Mouse (Mus musculus) lung, embryonic 16.5 days (tissue): ENCODE measurements around the gene Tmem37. TPM values are rescaled to one million over a fixed set of nuclear protein-coding genes. Genes with fewer than 3 reads are reported as not detected.

ENCODE experiments used
- ATAC-seq: fragments of 200-750 bp; cut with Nextera tagmentation; 2 replicates; pipeline ENCODE4 v1.8.0; 2017; ENCODE audit warnings: low read depth, mild to moderate bottlenecking, moderate library complexity
- H3K27ac ChIP-seq: fragments of 300-500 bp; sonication (generic); 2 replicates; pipeline ENCODE4 v1.5.1; 2014; ENCODE audit warnings: mild to moderate bottlenecking, control low read depth, low read length
- H3K27me3 ChIP-seq: fragments of 300-500 bp; sonication (generic); 2 replicates; pipeline ENCODE4 v1.6.1; 2014; ENCODE audit warnings: low read depth, low read length, mixed read lengths; ENCODE audit not compliant: control insufficient read depth, insufficient read depth
- H3K36me3 ChIP-seq: fragments of 300-500 bp; sonication (generic); 2 replicates; pipeline ENCODE4 v1.6.1; 2014; ENCODE audit warnings: low read length; ENCODE audit not compliant: control insufficient read depth, insufficient read depth
- H3K4me1 ChIP-seq: fragments of 300-500 bp; sonication (generic); replicated peaks from 2 replicates; pipeline ENCODE4 v1.6.1; 2014; ENCODE audit warnings: low read length, mixed read lengths; ENCODE audit not compliant: control insufficient read depth, insufficient read depth
- H3K4me2 ChIP-seq: fragments of 300-500 bp; sonication (generic); 2 replicates; pipeline ENCODE4 v1.6.1; 2014; ENCODE audit warnings: low read depth, low read length, control low read depth
- H3K4me3 ChIP-seq: fragments of 300-500 bp; sonication (generic); 2 replicates; pipeline ENCODE4 v1.5.1; 2014; ENCODE audit warnings: mild to moderate bottlenecking, low read length, control low read depth
- H3K9ac ChIP-seq: fragments of 300-500 bp; sonication (generic); 2 replicates; pipeline ENCODE4 v1.6.1; 2014; ENCODE audit warnings: low read length, control low read depth
- H3K9me3 ChIP-seq: fragments of 300-500 bp; sonication (generic); 2 replicates; pipeline ENCODE4 v1.6.1; 2016; ENCODE audit warnings: low read length; ENCODE audit not compliant: control insufficient read depth
- WGBS: fragments of 180-500 bp; shearing (Covaris S2); extraction: QIAGEN DNeasy Blood & Tissue Kit; methylation state at CpG from one replicate; pipeline ENCODE4 v1.1.7; 2014; 5-methylcytosine and 5-hydroxymethylcytosine counted together
- polyA plus RNA-seq: library from polyadenylated mRNA; unstranded; fragments of >200 nt; fragmentation: Nextera tagmentation; extraction: Ambion mirVana; gene quantifications from 2 replicates; pipeline ENCODE4 v1.2.1, GENCODE M21; 2015

Gene Tmem37
- polyA plus RNA-seq, 1 experiment from 2014 or later = 11.4 TPM

- 96% methylated on average over 1 of the region's 1 CpGs for WGBS
- Histone ChIP-seq H3K9me3 (no peaks in the 10 kb centered on the region), H3K4me1 (peaks cover 15% of the 10 kb centered on the region), H3K36me3 (no peaks in the 10 kb centered on the region), H3K9ac (no peak overlapping the region), H3K4me2 (no peak overlapping the region), H3K27me3 (no peaks in the 10 kb centered on the region), H3K27ac (no peak overlapping the region), H3K4me3 (no peak overlapping the region)
- no peak for ATAC-seq
Measured at GRCm38 (mm10) chr1:120080632-120081031, 6.8 kb upstream of the Tmem37 start.

- no peak for ATAC-seq
- H3K4me1 ChIP-seq = peaks cover 16% of the 10 kb centered on the region
- H3K4me2 ChIP-seq = no peak overlapping the region
- H3K36me3 ChIP-seq = no peaks in the 10 kb centered on the region
- no peak overlapping the region for H3K27ac ChIP-seq
- no peak overlapping the region for H3K4me3 ChIP-seq
- no peak overlapping the region for H3K9ac ChIP-seq
- no peaks in the 10 kb centered on the region for H3K27me3 ChIP-seq
- H3K9me3 ChIP-seq = no peaks in the 10 kb centered on the region
- 34% methylated on average over 9 of the region's 9 CpGs for WGBS
Measured at GRCm38 (mm10) chr1:120077746-120078410, 4.0 kb upstream of the Tmem37 start.

GRCm38 (mm10) chr1:120075507-120075906 lies 1.6 kb upstream of the Tmem37 start:
- WGBS = 52% methylated on average over 5 of the region's 5 CpGs
- Histone ChIP-seq H3K4me3 (no peak overlapping the region), H3K36me3 (no peaks in the 10 kb centered on the region), H3K4me1 (peaks cover 16% of the 10 kb centered on the region), H3K27ac (no peak overlapping the region), H3K9ac (no peak overlapping the region), H3K4me2 (no peak overlapping the region), H3K27me3 (no peaks in the 10 kb centered on the region), H3K9me3 (no peaks in the 10 kb centered on the region)
- ATAC-seq = no peak

- ATAC-seq = no peak
- no peaks in the 10 kb centered on the region for H3K27me3 ChIP-seq
- 68% methylated on average over 4 of the region's 4 CpGs for WGBS
- no peak overlapping the region for H3K9ac ChIP-seq
- H3K36me3 ChIP-seq = no peaks in the 10 kb centered on the region
- H3K4me3 ChIP-seq = no peak overlapping the region
- peaks cover 16% of the 10 kb centered on the region for H3K4me1 ChIP-seq
- H3K27ac ChIP-seq = no peak overlapping the region
- no peak overlapping the region for H3K4me2 ChIP-seq
- H3K9me3 ChIP-seq = no peaks in the 10 kb centered on the region
Measured at GRCm38 (mm10) chr1:120074931-120075330, 1.1 kb upstream of the Tmem37 start.

GRCm38 (mm10) chr1:120074307-120074702 lies 431 bp upstream of the Tmem37 start:
- ATAC-seq = peak; percentile 13; the same call in 1 of the 2 replicates
- Histone ChIP-seq H3K27me3 (no peaks in the 10 kb centered on the region), H3K9ac (no peak overlapping the region), H3K36me3 (no peaks in the 10 kb centered on the region), H3K27ac (no peak overlapping the region), H3K4me1 (peaks cover 16% of the 10 kb centered on the region), H3K9me3 (no peaks in the 10 kb centered on the region), H3K4me3 (no peak overlapping the region), H3K4me2 (peak overlapping the region; percentile 81; the same call in 1 of the 2 replicates)
- 38% methylated on average over 4 of the region's 4 CpGs for WGBS

- H3K4me1 ChIP-seq = peaks cover 16% of the 10 kb centered on the region
- peak overlapping the region; percentile 63; the same call in 1 of the 2 replicates for H3K9ac ChIP-seq
- no peak overlapping the region for H3K27ac ChIP-seq
- peak overlapping the region; percentile 81 for H3K4me2 ChIP-seq
- ATAC-seq = no peak
- H3K36me3 ChIP-seq = no peaks in the 10 kb centered on the region
- WGBS = 5% methylated on average over 16 of the region's 16 CpGs
- H3K27me3 ChIP-seq = no peaks in the 10 kb centered on the region
- H3K9me3 ChIP-seq = no peaks in the 10 kb centered on the region
- H3K4me3 ChIP-seq = peak overlapping the region; percentile 45
Measured at GRCm38 (mm10) chr1:120072900-120073299, 974 bp downstream of the Tmem37 start.

- no peaks in the 10 kb centered on the region for H3K27me3 ChIP-seq
- H3K9ac ChIP-seq = no peak overlapping the region
- ATAC-seq = no peak
- H3K27ac ChIP-seq = no peak overlapping the region
- no peak overlapping the region for H3K4me3 ChIP-seq
- no peaks in the 10 kb centered on the region for H3K36me3 ChIP-seq
- no peaks in the 10 kb centered on the region for H3K9me3 ChIP-seq
- WGBS = 60% methylated on average over 4 of the region's 4 CpGs
- H3K4me1 ChIP-seq = peaks cover 16% of the 10 kb centered on the region
- H3K4me2 ChIP-seq = no peak overlapping the region
Measured at GRCm38 (mm10) chr1:120071133-120071532, 2.7 kb downstream of the Tmem37 start.

GRCm38 (mm10) chr1:120070168-120070567 lies 3.7 kb downstream of the Tmem37 start:
- no peak overlapping the region for H3K4me2 ChIP-seq
- no peak overlapping the region for H3K4me3 ChIP-seq
- no peak for ATAC-seq
- no peak overlapping the region for H3K9ac ChIP-seq
- no peaks in the 10 kb centered on the region for H3K36me3 ChIP-seq
- no peaks in the 10 kb centered on the region for H3K9me3 ChIP-seq
- H3K27ac ChIP-seq = no peak overlapping the region
- no peaks in the 10 kb centered on the region for H3K27me3 ChIP-seq
- peaks cover 16% of the 10 kb centered on the region for H3K4me1 ChIP-seq
- WGBS = 55% methylated on average over 6 of the region's 6 CpGs

- no peak overlapping the region for H3K9ac ChIP-seq
- no peaks in the 10 kb centered on the region for H3K36me3 ChIP-seq
- peak; percentile 53 for ATAC-seq
- 61% methylated on average over 5 of the region's 5 CpGs for WGBS
- peak overlapping the region; percentile 45; the same call in 1 of the 2 replicates for H3K27ac ChIP-seq
- no peak overlapping the region for H3K4me3 ChIP-seq
- H3K9me3 ChIP-seq = no peaks in the 10 kb centered on the region
- no peaks in the 10 kb centered on the region for H3K27me3 ChIP-seq
- peaks cover 16% of the 10 kb centered on the region for H3K4me1 ChIP-seq
- H3K4me2 ChIP-seq = no peak overlapping the region
Measured at GRCm38 (mm10) chr1:120069120-120069519, 4.8 kb downstream of the Tmem37 start.
